27 mouse cellular contexts compared by ENCODE assay signal in the genomic region with DNA sequence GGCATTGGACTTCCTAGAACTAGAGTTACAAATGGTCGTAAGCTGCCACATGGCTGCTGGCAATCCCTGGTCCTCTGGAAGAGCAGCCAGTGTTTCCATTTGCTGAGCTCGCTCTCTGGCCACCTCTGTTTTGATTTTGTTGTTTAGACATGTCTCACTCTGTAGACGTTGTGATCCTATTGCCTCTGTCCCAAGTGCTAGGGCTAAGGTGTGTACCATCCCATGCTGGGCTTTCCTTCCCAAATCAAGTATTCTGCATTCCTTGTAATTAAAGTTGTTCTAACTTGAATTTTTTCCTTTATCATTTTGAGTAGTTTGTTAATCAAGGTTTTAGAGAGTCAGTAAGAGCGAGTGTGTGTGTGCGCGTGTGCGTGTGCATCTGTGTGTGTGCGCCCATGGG.
"Had no signal": no experiment of that assay in that cellular context is flagged by ENCODE, and none has a peak within 500 bp of the region (broad histone marks: within the 10 kb centered on the region; RNA-seq: fewer than 3 reads in every experiment).

No protein-coding gene starts in this region.

- H3K9ac ChIP-seq: heart, embryonic 12.5 days; heart, embryonic 15.5 days; hindbrain, embryonic 13.5 days; hindbrain, embryonic 15.5 days; kidney, embryonic 15.5 days; limb, embryonic 12.5 days; liver, embryonic 13.5 days; liver, embryonic 15.5 days; liver, postnatal 0 days had no signal

- DNase-seq: gastrocnemius, postnatal 10 days; gastrocnemius, postnatal 36 days; heart, adult 11 months; heart, adult 2 months; heart, postnatal 14 days; heart, postnatal 36 days; kidney, adult 11 months; kidney, adult 2 months; kidney, adult 9 months; kidney, postnatal 14 days; kidney, postnatal 36 days; layer of hippocampus, adult 9-11 months; liver; liver, embryonic 13.5 days; liver, postnatal 0 days had no signal

- H3K27me3 ChIP-seq: heart, embryonic 12.5 days; heart, embryonic 15.5 days; hindbrain, embryonic 13.5 days; hindbrain, embryonic 15.5 days; kidney, embryonic 15.5 days; limb, embryonic 12.5 days; liver, embryonic 13.5 days; liver, embryonic 15.5 days had no signal

- ATAC-seq: hindbrain, postnatal 0 days; intestine, embryonic 16.5 days; liver, postnatal 0 days had no signal

- H3K27ac ChIP-seq: heart, adult 2 months; heart, embryonic 15.5 days; hindbrain, embryonic 13.5 days; hindbrain, embryonic 15.5 days; hindbrain, postnatal 0 days; kidney, embryonic 15.5 days; kidney, postnatal 0 days; left cerebral cortex, adult 2 months; limb, embryonic 10.5 days; limb, embryonic 12.5 days; liver, embryonic 13.5 days; liver, embryonic 15.5 days had no signal

- H3K9me3 ChIP-seq: heart, embryonic 12.5 days; heart, embryonic 15.5 days; hindbrain, embryonic 13.5 days; hindbrain, embryonic 15.5 days; kidney, embryonic 15.5 days; limb, embryonic 10.5 days; limb, embryonic 12.5 days; liver, embryonic 13.5 days; liver, embryonic 15.5 days had no signal

- H3K4me3 ChIP-seq: heart, adult 2 months; heart, embryonic 12.5 days; heart, embryonic 15.5 days; hindbrain, embryonic 13.5 days; hindbrain, embryonic 15.5 days; kidney, embryonic 15.5 days; left cerebral cortex, adult 2 months; limb, embryonic 10.5 days; limb, embryonic 12.5 days; liver, embryonic 13.5 days; liver, embryonic 15.5 days had no signal

- H3K4me2 ChIP-seq: heart, embryonic 12.5 days; heart, embryonic 15.5 days; hindbrain, embryonic 13.5 days; hindbrain, embryonic 15.5 days; kidney, embryonic 15.5 days; limb, embryonic 12.5 days; liver, embryonic 13.5 days; liver, embryonic 15.5 days had no signal

- H3K4me1 ChIP-seq: limb, embryonic 10.5 days had no signal
